Mouse (Mus musculus) bone marrow, adult 2 months (tissue): ENCODE measurements around the gene Rbm4b. TPM values are rescaled to one million over a fixed set of nuclear protein-coding genes. Genes with fewer than 3 reads are reported as not detected.

Source experiments
- H3K27ac ChIP-seq: fragments of 200-500 bp; 2 replicates; pipeline ENCODE4 v1.5.1; 2012; ENCODE audit warnings: low read depth, mild to moderate bottlenecking, control low read depth, inconsistent platforms, low read length; ENCODE audit not compliant: control insufficient read depth, poor library complexity, insufficient read depth
- H3K4me1 ChIP-seq: fragments of 200-500 bp; 2 replicates; pipeline ENCODE4 v1.6.1; 2011; ENCODE audit warnings: low read length; ENCODE audit not compliant: control insufficient read depth, insufficient read depth
- H3K4me3 ChIP-seq: fragments of 200-500 bp; replicated peaks from 2 replicates; pipeline ENCODE3; 2011; ENCODE audit warnings: mild to moderate bottlenecking, low read depth, low read length, control low read depth; ENCODE audit not compliant: control insufficient read depth
- CTCF ChIP-seq: fragments of 200-500 bp; IDR thresholded peaks from 2 replicates; pipeline ENCODE4 v1.5.1; 2011; ENCODE audit warnings: low read length, control low read depth; ENCODE audit not compliant: control insufficient read depth, insufficient read depth
- POLR2A ChIP-seq: fragments of 200-500 bp; IDR thresholded peaks from 2 replicates; pipeline ENCODE4 v1.6.1; 2011; ENCODE audit warnings: low read depth, mild to moderate bottlenecking, control low read depth, low read length, borderline replicate concordance; ENCODE audit not compliant: control insufficient read depth
- WGBS: fragments of 180-500 bp; shearing (Covaris S2); methylation state at CpG from one replicate; pipeline ENCODE4 v1.1.7; 2018; 5-methylcytosine and 5-hydroxymethylcytosine counted together
- polyA plus RNA-seq: library from polyadenylated mRNA; stranded (reverse); fragments of >200 nt; gene quantifications from 2 replicates; pipeline ENCODE4 v1.2.4, GENCODE M21; 2011; ENCODE audit warnings: low replicate concordance; ENCODE audit not compliant: missing spikeins, insufficient read depth, insufficient read length

Rbm4b gene
- polyA plus RNA-seq, 1 experiment: 8.3 TPM

DNA sequence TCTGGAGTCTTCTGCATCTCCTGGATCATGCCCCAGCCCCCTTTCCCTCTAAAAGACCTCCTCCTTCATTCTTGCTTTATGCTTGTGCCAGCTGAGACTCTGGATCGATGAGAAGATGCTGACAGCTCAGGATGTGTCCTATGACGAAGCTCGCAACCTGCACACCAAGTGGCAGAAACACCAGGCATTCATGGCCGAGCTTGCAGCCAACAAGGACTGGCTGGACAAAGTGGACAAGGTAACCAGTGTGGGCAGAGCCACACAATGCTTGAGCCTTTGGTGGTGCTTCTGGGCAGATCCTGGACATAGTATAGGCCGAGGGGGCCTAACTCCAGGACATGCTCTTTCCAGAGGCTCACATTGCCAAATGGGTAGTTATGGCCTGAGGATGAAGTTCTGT lies 16.5 kb upstream of the Rbm4b start:
- Histone ChIP-seq H3K4me1 (no peaks in the 10 kb centered on the region), H3K4me3 (no peak overlapping the region), H3K27ac (no peak overlapping the region)
- TF ChIP-seq POLR2A: no peak
- WGBS: 81% methylated on average over 5 of the region's 5 CpGs

DNA sequence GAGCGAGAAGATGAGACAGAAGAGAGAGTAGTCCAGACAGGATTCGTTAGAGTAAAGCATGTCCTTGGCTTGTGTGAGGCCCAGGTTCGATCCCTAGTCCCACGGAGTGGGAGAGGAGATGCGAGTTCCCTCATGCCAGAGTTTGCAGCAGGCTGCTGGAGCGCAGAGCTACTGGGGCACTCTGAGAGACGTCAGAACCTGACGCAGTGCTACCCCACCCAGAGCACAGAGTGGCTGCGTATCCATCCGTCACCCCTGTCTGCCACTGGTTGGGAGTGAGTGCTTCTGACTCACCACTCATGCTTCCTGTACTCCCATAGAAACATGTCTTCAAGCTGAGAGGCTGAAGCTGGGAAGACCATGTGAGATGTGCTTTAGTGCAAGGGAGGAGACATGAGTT lies 14.8 kb upstream of the Rbm4b start:
- Histone ChIP-seq H3K27ac (no peak overlapping the region), H3K4me3 (no peak overlapping the region), H3K4me1 (no peaks in the 10 kb centered on the region)
- TF ChIP-seq POLR2A (no peak), CTCF (no peak)
- 82% methylated on average over 10 of the region's 10 CpGs for WGBS

DNA sequence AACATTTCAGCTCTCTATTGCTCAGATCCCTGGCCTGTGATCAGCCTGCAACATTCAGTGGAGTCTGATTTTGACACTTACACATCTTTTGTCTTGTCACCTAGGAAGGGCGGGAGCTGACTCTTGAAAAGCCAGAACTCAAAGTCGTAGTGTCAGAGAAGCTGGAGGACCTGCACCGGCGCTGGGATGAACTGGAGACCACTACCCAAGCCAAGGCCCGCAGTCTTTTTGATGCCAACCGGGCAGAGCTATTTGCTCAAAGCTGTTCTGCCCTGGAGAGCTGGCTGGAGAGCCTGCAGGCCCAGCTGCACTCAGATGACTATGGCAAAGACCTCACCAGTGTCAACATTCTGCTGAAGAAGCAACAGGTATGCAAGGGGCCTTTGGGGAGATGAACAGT lies 14.1 kb upstream of the Rbm4b start:
- no peak overlapping the region for H3K27ac ChIP-seq
- TF ChIP-seq POLR2A (no peak), CTCF (no peak)
- no peaks in the 10 kb centered on the region for H3K4me1 ChIP-seq
- WGBS: 84% methylated on average over 6 of the region's 6 CpGs
- H3K4me3 ChIP-seq: no peak overlapping the region

DNA sequence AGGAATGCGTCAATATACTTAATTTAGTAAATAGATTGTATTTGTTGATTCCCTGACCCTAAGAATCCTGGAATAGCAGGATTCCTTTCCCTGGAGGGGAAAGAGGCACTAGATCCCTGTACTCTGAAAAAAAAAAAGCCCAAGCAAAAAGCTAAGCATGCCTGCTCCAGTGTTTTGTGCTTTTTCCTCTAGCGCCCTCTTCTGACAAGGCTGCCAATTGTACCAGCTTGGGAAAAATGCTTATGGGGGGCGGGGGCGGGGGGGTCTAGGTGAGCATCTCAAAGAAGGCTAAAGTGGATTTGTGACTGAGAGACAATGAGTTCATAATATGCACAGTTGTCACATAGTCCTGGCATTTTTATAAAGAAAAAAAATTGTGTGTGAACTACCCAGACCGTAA lies 12.8 kb upstream of the Rbm4b start:
- Histone ChIP-seq H3K27ac (no peak overlapping the region), H3K4me1 (no peaks in the 10 kb centered on the region), H3K4me3 (no peak overlapping the region)
- 42% methylated on average over 5 of the region's 5 CpGs for WGBS
- TF ChIP-seq POLR2A: no peak
- no peak for TF ChIP-seq CTCF

DNA sequence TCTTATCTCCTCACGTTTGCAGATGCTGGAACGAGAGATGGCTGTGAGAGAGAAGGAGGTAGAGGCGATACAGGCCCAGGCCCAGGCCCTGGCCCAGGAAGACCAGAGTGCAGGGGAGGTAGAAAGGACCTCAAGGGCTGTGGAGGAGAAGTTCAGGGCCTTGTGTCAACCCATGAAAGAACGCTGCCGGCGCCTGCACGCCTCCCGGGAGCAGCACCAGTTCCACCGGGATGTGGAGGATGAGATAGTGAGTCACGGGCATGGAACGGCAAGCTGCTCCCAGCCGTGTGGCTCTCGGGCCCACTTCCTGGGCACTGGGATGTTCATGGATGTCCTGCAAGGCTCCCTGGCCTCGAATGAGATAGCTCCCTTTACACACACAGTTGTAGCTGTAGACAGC lies 12.3 kb upstream of the Rbm4b start:
- TF ChIP-seq POLR2A (no peak), CTCF (no peak)
- Histone ChIP-seq H3K4me3 (no peak overlapping the region), H3K27ac (peak overlapping the region; percentile 31; the same call in 1 of the 2 replicates), H3K4me1 (no peaks in the 10 kb centered on the region)
- WGBS: 79% methylated on average over 14 of the region's 14 CpGs

DNA sequence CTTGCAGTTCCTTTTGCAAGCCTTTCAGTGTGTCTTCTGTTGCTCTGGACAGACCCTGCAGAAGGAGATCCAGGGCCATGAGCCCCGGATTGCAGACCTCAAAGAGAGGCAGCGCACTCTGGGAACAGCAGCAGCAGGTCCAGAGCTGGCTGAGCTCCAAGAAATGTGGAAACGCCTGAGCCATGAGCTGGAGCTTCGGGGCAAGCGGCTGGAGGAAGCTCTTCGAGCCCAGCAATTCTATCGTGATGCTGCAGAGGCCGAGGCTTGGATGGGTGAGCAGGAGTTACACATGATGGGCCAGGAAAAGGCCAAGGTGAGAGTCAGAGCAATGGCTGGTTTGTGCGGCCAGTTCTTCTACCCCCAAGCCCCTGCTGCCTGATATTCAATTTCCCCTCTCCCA lies 11.2 kb upstream of the Rbm4b start:
- H3K27ac ChIP-seq: no peak overlapping the region
- 76% methylated on average over 9 of the region's 9 CpGs for WGBS
- no peak for TF ChIP-seq POLR2A
- no peak for TF ChIP-seq CTCF
- H3K4me1 ChIP-seq: no peaks in the 10 kb centered on the region
- H3K4me3 ChIP-seq: no peak overlapping the region

DNA sequence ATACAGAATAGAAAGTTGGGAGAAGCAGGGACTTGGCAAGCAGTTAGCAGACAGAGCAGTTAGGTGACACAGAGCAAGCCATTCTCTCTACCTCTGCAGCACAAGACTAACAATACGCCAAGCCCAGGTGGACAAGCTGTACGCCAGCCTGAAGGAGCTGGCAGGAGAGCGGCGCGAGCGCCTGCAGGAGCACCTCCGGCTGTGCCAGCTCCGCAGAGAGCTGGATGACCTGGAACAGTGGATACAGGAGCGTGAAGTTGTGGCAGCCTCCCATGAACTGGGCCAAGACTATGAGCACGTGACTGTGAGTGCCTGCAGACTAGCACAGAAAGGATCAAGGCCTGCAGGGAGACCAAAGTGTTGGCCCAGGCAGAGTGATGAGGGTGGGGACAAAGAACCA lies 10.6 kb upstream of the Rbm4b start:
- Histone ChIP-seq H3K4me1 (no peaks in the 10 kb centered on the region), H3K4me3 (no peak overlapping the region), H3K27ac (no peak overlapping the region)
- TF ChIP-seq POLR2A (no peak), CTCF (no peak)
- 88% methylated on average over 10 of the region's 10 CpGs for WGBS

DNA sequence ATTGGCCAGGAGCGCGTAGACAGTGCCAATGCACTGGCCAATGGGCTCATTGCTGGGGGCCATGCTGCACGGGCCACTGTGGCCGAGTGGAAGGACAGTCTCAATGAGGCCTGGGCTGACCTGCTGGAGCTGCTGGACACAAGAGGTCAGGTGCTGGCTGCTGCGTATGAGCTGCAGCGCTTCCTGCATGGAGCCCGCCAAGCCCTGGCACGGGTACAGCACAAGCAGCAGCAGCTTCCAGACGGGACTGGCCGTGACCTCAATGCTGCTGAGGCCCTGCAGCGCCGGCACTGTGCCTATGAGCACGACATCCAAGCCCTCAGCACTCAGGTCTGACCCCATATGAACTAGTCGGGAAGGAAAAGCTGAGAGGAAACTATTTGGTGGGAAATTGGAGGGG lies 9.7 kb upstream of the Rbm4b start:
- no peak overlapping the region for H3K4me3 ChIP-seq
- no peaks in the 10 kb centered on the region for H3K4me1 ChIP-seq
- WGBS: 77% methylated on average over 14 of the region's 14 CpGs
- H3K27ac ChIP-seq: no peak overlapping the region
- TF ChIP-seq POLR2A (no peak; the same call in 1 of the 2 replicates), CTCF (no peak)

DNA sequence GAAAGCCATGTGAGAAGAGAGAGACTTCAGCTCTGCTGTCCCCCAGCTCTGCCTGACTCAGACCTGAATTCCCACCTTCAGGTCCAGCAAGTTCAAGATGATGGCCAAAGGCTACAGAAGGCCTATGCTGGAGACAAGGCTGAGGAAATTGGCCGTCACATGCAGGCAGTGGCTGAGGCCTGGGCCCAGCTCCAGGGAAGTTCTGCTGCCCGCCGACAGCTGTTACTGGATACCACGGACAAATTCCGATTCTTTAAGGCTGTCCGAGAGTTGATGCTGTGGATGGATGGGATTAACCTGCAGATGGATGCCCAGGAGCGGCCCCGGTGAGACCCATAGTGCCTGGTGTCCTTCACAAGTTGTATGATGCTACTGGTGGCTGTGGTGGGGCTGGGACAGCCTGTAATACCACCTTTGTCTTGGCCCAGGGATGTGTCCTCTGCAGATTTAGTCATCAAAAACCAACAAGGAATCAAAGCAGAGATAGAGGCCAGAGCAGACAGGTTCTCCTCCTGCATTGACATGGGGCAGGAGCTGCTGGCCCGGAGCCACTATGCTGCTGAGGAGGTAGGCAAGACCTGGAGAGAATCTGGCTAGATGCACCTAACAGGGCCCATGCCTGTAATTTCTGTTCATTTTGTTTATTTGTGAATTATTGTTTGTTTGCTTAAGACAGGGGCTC lies 8.5 kb upstream of the Rbm4b start:
- Histone ChIP-seq H3K27ac (no peak overlapping the region), H3K4me1 (no peaks in the 10 kb centered on the region), H3K4me3 (no peak overlapping the region)
- WGBS: 88% methylated on average over 9 of the region's 9 CpGs
- TF ChIP-seq POLR2A: no peak
- no peak for TF ChIP-seq CTCF
